Mouse (Mus musculus) cerebellum, postnatal 4 days (tissue): Measurements from ENCODE around the gene Kri1.
"Not testable (repeated sequence)": the region's sequence is repeated elsewhere in the genome, so short reads cannot be mapped to it uniquely, and the experiment has no call there.

Source experiments
- DNase-seq, 2 experiments: peaks; one replicate each; pipeline ENCODE4 v3.0.0; 2022; ENCODE audit warnings: low spot score in 2 of 2, mixed read lengths in 1 of 2

The Kri1 gene

DNA sequence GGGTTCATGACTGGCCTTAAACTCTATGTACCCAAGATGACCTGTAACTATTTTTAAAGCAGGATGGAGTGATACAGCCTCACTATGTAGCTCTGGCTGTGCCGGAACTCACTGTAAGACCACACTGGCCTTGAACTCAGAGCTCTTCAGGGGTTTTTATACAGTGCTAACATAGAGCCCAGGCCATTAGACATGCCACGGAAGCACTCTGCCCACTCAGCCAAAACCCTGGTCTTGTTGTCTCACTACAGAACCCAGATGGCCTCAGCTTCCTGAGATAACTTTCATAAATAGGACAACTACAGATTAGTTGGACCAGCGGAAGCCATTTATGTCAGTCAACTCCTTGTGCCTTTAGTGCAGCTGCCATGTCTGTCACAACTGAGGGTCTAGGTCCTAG lies 13.4 kb downstream of the Kri1 start:
- DNase-seq, result no peak

DNA sequence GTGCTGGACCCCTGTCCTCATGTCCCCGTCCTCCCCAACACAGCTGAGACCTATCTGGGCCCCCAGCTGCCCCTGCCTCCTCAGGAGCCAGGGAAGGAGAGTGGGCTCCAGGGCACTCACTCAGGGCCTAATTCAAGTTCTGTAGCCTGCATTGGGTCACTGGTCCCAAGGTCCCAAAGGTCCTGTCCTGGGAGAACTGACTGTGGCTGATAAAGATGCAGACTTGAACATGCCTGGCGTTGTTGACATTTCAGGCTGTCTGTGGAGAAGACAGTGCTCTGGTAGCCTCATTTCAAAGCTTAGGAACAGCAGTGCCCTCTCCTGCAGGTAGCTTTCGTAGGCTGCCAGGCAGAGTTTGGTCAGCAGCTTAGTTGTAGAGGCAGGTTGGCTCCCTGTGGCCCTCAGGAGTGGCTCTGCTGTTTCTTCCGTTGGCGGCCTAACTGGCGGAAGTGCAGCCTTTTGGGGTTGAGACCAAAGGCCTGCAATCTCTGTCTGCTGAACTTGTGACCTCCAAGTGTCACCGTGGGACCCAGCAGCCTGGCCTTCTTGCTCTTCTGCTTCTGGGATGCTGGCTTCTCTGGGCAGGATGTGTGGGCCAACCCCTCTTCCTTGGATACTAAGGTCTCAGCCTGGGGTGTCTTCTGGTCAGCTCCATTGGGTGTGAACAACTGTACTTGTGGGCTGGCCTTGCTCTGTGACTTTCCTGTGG lies 14.1 kb downstream of the Kri1 start:
- no peak for DNase-seq

DNA sequence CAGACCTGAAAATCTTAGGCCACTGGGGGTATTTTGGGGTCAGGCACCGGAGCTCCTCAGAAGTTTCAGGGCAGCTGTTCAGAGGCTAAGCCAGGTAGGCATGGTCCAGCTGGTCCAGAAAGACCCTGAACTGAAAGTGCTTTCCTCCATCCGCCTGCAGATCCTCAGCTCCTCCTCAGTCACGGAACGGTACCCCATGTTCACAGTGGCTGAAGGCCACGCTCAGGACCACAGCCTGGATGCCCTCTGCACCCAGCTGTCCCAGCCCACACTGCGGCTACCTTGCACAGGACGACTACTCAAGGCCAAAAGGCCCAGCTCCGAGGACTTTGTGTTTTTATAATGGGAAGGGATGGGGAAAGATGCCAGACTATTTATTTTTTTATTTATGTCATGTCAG lies 14.7 kb downstream of the Kri1 start:
- no peak for DNase-seq

DNA sequence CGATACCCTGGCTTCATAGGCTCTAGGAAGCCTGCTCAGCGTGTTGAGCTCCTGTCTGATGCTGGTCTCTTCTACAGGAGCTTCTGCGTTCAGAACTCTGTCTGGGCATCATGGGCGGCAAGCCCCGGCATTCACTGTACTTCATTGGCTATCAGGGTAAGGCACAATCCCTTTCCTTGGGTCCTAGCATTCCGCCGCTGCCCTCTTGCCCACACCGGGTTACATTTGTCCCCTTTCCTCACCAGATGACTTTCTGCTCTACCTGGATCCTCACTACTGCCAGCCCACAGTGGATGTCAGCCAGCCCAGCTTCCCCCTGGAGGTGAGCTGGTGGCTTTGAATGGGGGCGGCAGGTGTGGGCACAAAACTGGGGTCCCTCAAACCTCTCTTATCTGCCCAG lies 15.4 kb downstream of the Kri1 start:
- no peak for DNase-seq

DNA sequence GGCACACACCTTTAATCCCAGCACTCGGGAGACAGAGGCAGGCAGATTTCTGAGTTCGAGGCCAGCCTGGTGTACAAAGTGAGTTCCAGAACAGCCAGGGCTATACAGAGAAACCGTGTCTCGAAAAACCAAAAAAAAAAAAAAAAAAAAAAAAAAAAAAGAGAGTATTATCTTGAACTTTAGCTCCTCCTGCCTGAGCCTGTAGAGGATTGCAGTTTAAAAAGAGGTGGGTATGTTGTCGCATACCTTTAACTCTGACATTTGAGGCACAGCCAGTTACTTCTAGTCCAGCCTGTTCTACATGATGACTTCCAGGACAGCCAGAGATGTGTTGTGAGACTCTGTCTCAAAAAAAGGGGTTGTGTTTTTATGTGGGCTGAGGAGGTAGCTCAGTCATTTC lies 18.2 kb downstream of the Kri1 start:
- DNase-seq, result not testable (repeated sequence)

DNA sequence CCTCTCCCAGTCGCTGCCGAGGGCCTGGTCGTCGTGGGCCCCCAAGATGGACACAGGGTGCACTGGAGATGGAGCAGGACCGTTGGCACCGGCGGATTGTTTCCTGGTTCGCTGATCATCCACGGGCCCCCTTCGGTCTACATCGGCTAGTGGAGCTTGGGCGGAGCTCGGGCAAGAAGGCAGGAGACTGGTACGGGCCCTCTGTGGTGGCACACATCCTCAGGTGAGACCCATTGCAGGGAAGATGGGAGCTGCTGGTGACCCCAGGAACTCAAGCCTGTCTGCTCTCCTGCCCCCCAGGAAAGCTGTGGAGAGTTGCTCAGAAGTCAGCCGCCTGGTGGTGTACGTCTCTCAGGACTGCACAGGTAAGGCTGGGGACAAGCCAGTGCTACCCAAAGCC lies 19.5 kb downstream of the Kri1 start:
- no peak for DNase-seq

DNA sequence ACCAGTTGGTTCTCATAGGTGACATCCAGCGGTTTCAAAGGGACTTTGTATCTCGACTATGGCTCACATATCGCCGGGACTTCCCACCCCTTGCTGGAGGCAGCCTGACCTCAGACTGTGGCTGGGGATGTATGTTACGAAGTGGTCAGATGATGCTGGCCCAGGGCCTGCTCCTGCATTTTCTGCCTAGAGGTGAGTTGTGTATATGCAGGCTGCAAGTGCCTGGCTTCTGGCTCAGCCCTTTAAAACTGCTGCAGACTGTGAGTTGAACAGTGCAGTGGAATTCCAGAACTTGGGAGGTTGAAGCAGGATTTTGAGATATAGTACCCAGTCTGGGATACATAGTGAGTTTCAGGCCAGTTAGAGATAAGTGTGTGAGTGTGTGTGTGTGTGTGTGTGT lies 20.9 kb downstream of the Kri1 start:
- DNase-seq, result no peak

DNA sequence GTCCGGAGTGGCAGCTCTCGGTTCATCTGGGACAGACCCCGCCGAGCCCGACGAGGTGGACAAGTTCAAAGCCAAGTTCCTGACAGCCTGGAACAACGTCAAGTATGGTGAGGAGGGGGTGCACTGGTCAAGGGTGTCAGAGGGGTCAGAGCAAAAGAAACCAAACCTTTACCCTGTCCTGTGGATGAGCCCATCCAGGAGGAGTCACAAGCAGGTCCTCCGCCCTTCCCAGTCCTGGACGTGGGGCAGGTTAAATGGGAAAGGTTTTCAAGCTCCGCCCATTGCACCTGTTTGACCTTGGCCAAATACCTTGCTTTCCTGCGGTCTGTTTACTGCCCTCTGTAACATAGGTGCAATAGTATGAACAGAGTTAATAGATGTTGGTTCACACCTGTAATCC lies 22.2 kb downstream of the Kri1 start:
- no peak for DNase-seq

DNA sequence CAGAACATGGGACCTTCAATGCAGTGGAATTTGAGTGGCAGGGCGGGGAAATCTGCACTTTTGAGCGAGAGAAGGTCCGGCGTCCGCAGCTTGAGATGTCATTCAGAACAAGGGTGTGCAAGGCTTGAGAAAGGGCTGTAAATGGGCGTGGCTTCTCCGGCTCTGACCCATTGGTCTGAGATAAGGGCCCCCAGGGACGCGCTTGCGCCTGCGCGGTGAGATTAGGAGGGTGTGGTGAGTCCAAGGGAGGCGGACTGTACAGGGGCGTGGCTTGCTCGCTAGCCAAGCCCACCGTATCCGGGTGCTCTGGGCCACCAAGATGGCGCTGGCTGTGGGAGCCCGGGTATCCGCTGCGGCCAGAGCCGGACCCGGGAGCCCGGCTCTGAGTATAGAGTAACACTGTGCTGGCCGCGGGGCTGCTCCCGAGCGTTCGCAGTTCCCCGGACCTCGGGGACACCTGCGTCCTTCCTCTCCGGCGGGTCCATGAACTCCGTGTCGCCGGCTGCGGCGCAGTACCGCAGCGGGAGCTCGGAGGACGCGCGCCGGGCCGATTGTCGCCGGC lies 22.7 kb downstream of the Kri1 start, which contains the start of gene Atg4d:
Gene Atg4d, plus strand, starts transcription at position 294 of the 562 bp plus-strand sequence.
- peak; percentile 97 to 98 for DNase-seq

DNA sequence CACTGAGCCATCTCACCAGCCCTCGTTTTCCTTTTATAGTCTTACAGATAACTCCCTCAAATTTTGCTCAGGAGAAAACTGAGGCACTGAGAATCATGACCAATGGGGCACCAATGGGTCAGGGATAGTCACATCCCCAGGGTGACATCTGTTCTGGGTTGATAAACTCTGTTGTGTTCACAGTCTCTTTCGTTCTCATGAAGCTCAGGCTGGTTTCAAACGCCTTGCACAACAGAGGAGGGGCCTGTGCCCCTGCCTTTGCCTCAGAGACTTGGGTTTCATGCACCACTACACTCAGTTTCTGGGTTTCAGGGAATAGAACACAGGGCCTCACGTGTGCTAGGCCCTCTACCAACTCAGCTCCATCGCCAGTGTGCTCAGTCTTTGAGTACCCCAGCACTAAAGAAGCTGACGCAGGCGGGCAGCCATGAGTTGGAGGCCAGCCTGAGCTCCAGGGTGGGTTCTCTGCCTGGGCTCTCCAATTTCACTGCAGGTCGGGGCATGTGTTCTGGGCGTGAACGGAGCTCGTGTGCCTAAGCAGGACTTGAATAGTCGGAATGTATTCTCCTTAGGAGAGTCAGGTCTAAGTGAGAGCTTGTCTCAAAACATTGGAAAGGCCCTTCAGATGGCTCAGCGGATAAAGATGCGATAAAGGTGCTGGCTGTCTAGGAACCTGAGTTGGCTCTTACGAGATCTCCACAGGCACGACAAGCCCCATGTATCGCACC lies 23.3 kb downstream of the Kri1 start:
- no peak for DNase-seq

DNA sequence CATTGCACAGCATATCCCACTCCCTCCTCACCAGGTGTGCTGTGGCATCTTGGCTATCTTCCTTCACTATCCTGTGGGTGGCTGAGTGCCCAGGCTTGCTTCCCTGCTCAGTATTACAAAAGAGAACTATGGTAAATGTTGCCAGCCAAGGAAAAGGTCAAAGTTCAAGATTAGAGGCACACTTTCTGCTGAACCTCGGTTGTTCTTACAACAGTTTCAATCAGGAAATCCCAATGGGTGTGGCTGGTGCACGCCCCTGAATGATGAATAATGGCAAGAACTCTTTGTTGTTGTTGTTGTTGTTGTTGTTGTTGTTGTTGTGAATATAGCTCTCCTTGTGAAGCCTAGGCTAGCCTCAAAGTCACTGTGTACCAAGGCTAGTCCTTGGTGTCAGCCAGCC lies 25.9 kb downstream of the Kri1 start:
- no peak for DNase-seq

DNA sequence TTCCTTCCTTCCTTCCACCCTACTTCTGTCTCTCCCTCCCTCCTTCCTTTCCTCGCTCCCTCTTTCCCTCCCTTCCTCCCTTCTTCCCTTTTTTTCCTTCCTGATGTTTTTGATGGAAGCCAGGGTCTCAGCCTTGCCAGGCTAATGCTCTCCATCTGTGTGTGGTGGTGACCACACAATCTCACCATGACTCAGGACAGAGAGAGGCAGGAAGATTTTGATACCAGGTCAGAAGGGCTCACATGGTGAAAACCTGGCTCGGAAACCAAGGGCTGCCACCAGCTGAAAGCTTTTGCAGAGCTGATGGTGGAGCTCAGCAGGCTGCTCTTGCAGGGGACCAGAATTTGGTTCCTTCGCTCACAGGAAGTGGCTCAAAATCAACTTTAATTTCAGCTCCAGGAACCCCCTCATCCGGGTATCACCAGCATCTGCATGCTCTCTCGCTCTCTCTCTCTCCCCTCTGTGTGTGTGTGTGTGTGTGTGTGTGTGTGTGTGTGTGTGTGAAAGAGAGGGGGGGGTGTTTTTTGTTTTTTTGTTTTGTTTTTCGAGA lies 27.2 kb downstream of the Kri1 start:
- no peak for DNase-seq

DNA sequence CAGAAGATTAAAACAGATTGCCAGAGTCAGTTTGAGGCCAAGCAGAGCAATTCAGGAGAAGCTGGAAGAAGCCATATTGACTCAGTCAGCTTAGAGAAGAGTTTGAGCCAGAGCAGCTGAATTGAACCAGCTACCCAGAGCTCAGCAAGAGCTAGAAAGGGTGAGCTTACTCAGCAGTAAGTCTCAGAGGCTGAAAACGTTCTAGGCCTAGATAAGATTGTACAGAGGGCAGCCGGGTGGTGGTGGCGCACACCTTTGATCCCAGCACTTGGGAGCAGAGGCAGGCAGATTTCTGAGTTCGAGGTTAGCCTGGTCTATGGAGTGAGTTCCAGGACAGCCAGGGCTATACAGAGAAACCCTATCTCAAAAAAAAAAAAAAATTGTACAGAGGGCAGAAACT lies 31.4 kb downstream of the Kri1 start:
- DNase-seq, result not testable (repeated sequence)

DNA sequence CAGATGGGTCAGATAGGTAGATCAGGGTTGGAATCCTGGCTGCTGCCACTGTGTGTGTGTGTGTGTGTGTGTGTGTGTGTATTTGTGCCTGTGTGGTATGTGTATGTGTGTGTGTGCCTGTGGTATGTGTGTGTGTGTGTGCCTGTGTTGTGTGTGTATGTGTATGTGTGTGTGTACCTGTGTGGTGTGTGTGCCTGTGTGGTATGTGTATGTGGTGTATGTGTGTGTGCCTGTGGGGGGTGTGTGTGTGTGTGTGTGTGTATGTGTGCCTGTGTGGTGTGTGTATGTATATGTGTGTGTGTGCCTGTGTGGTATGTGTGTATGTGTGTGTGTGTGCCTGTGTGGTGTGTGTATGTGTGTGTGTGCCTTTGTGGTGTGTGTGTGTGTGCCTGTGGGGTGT lies 33.1 kb downstream of the Kri1 start:
- DNase-seq, result no peak

DNA sequence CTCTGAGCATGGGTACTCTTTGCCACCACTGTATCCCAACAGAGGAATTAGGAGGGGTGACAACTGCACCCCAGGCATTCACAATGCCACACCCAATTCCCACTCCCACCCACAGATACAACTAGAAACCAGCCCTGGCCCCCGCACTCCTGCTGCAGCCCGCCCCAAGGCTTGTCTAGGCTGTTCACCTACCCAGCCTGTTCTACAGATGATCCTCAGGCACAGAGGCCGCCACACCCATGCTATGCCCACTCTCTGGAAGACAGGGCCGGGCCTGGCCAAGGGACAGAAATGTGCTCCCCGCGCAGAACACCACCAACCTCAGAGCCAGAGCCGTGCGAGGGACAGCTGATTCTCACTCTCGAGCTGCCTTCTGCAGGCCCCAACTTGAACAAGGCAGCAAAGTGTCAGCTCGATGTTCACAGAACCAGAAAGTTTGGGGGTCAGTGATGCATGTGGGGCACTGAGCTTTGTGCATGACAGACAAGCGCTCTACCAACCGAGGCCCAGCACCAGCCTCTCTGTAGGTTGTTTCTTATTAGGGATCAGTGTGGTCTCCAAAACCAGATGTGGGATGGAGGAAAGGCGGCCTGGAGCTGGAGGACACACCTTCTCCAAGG lies 36.5 kb downstream of the Kri1 start:
- no peak for DNase-seq

DNA sequence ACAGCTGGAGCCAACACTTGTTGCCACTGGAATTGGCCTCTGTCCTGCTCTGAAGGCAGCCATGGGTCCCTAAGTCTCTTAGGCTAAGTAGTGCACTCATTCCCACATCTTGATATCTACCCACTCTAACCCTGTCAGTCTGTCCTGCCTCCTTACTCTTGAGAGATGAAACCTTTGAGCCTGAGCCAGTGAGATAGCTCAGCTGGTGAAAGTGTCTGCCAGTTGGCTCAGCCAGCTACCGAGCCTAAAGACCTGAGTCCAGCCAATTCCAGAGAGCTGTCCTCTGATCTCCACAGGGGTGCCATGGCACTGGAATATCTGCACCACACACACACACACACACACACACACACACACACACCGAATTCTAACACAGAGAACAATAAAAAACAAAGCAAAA lies 37.3 kb downstream of the Kri1 start:
- peak in 1 of 2 experiments; percentile 25 for DNase-seq

DNA sequence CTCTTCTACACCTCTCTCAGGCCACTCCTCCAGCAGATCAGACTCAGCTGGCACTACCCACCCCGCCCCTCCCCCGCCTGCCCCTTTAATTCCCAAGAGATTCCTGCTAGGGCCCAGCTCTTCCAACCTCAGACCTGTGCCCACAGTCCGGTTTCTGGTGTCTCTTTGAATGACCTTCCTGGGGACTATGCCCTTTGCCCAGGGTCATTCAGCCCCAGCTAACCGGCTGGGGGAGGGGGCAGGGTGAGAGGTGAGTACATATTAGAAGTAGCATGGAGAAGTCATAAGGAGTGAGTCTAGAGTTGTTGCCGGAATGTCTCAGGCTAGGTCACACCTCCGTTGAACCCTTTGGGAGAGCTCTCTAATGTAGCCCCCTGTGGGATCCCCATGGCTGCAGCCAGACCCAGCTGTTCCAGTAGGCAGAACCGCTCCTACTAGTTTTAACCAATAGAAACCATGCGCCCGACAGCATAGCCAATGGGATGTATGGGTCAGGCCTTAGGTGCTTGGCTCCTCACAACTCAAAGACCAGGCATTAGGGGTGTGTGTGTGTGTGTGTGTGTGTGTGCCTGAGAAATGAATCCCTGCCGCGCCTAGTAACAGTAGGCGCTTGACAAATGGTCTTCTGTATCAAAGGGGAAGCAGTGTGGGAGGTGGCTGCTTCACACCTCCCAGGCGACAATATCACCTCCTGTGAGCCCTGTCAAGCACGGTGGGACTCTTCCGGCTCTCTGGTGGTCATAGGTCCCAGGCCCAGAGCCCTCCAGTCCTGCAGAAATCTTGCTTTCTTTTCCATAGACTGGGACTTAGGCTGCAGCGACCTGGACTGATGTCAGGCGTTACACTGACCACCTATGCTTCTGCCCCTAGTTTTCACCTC lies 37.9 kb downstream of the Kri1 start:
- no peak for DNase-seq

DNA sequence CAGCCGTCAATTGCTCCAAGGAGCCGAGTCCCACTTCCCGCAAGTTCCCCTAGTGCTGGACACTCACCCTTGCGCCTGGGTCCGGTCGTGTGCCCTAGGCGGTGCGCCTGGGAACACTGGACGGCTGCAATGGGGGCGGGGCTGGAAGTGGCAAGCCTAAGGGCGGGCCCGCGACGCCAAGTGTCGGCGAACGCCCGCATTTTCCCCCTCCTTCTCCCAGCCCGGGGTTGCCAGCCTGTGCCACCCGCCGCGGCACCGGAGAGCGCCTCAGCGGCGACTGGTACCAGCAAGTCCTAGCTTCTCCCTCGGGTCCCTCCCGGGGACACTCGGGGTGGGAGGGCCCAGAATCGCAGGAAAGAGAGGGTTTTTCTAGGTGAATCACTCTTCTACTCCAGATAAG lies 39.4 kb downstream of the Kri1 start, which contains the start of gene S1pr5:
Gene S1pr5, minus strand, starts transcription at position 118 of the 400 bp plus-strand sequence.
- DNase-seq, result no peak

DNA sequence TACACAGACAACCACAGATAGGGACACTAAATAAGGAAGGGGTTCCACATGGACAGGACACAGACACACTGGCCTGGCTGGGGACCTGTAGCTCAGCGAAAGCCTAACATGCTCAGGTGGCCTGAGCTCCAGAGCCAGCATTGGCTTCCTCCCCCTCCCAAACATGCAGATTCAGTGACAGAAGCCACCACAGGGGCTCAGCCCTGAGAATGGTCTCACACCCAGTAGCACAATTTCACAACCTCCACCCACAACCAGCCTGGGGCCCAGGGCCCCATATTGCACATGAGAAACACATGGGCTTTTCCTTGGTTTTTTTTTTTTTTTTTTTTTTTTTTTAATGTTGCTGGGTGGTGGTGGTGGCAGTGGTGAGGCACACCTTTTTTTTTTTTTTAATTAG lies 41.4 kb downstream of the Kri1 start:
- DNase-seq, result no peak

DNA sequence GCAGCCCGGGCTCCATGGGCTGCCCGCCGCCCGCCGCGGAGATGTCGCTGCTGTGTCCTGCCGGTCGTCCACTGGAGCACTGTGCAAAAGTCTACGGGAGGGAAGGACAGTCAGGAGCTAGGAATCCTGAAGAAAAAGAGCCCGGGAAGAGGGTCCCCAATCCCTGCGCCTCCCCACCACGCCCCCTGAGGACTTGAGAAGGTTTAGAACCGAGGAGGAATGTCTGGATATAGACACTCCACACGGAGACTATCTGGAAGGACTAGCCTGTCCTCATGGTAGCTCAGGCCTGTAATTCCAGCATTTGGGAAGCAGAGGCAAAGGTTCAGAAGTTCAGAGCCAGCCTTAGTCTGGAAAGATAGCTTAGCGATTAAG lies 42.7 kb downstream of the Kri1 start:
- DNase-seq, result no peak

DNA sequence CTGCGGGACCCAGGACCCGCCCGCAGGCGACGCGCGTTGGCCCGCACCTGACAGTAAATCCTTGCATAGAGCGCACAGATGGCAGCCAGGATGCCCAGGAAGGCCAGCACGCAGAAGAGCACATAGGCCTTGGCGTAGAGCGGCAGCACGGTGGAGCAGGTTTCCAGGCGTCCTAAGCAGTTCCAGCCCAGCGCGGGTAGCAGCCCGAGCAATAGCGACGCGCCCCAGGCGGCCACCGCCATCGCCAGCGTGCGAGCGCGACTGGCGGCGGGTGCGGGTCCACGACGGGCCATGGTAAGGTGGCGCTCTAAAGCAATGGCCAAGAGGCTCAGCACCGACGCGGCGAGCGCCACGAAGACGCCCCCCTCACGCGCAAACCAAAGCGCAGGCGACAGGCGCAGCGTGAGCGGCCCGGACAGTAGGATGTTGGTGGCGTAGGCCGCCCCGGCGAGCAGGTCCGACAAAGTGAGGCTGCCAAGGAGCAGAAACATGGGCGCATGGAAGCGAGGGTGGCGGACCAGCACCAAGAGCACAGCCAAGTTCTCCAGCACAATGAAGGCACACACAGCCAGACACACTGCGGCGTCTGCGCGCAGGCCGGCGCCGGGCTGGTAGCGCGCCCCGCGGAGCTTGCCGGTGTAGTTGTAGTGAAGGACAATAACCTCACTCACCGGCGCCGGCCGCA lies 43.2 kb downstream of the Kri1 start:
- DNase-seq, result peak in 1 of 2 experiments; percentile 34
